Mouse (Mus musculus) spleen, adult 2 months (tissue): ENCODE data around the gene Etv6.

Experiments
- CTCF ChIP-seq: fragments of 200-500 bp; IDR thresholded peaks from 2 replicates; pipeline ENCODE4 v1.5.1; 2011; ENCODE audit warnings: mild to moderate bottlenecking, inconsistent platforms; ENCODE audit not compliant: insufficient read depth, insufficient read length, insufficient replicate concordance; ENCODE audit errors: extremely low read depth
- POLR2A ChIP-seq: fragments of 200-500 bp; IDR thresholded peaks from 2 replicates; pipeline ENCODE4 v1.6.1; 2011; ENCODE audit warnings: low read depth, low read length, inconsistent platforms

DNA sequence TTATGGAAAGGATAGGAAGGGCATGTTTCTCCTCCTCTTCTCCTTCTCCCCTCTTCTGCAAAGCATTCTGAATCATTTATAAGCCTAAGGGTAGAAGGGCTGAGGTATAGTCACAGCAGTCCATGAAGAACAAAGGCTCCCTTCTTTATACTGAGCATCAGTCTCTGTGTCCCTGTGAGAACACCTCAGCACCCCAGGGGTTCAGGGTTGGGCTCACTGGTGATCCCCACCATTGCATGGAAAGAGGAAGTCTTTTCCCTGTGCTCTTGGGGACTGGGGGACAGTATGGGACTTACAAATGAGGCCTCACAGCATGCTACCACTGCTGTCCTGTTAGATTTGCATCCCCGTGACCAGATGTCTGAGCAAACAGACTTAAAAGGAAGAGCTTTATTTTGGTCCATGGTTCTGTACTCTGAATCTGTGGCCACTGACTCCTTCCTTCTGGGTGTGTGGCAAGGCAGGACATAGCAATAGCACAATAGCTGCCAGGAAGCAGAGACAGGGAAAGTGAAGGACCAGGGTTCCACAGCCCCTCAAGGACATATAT lies 106.2 kb downstream of the Etv6 start:
- TF ChIP-seq CTCF = no peak
- TF ChIP-seq POLR2A = no peak
